Mouse (Mus musculus): ENCODE data around the gene Zfp423. TPM values are rescaled to one million over a fixed set of nuclear protein-coding genes. Genes with fewer than 3 reads are reported as not detected.

Zfp423 gene
- polyA plus RNA-seq, 1 experiment: not detected

GRCm38 (mm10) chr8:87811399-87812068 is 147.9 kb downstream of the Zfp423 start:
- no peaks in the 10 kb centered on the region for H3K4me1 ChIP-seq (ENCODE audit: control insufficient read depth)
- H3K4me3 ChIP-seq (replicated peaks): no peak overlapping the region
- peaks cover 4% of the 10 kb centered on the region; the same call in 1 of the 2 replicates for H3K9me3 ChIP-seq (ENCODE audit: control insufficient read depth, low read length)
- no peaks in the 10 kb centered on the region for H3K27me3 ChIP-seq (ENCODE audit: control insufficient read depth)
- H3K36me3 ChIP-seq (ENCODE audit: control insufficient read depth): no peaks in the 10 kb centered on the region
- TF ChIP-seq TAL1 (IDR thresholded peaks at IDR 0.05; ENCODE audit: low read length) (no peak), GATA1 (IDR thresholded peaks at IDR 0.05; ENCODE audit: low read length) (no peak)

- Histone ChIP-seq H3K9me3 (ENCODE audit: control insufficient read depth, low read length) (peaks cover 4% of the 10 kb centered on the region; the same call in 1 of the 2 replicates), H3K27me3 (ENCODE audit: control insufficient read depth) (no peaks in the 10 kb centered on the region), H3K4me3 (replicated peaks) (no peak overlapping the region), H3K4me1 (ENCODE audit: control insufficient read depth) (no peaks in the 10 kb centered on the region), H3K36me3 (ENCODE audit: control insufficient read depth) (no peaks in the 10 kb centered on the region)
- TF ChIP-seq TAL1 (IDR thresholded peaks at IDR 0.05; ENCODE audit: low read length): no peak
- no peak for TF ChIP-seq GATA1 (IDR thresholded peaks at IDR 0.05; ENCODE audit: low read length)
These were observed 148.6 kb downstream of the Zfp423 start for GRCm38 (mm10) chr8:87810771-87811170.

DNA sequence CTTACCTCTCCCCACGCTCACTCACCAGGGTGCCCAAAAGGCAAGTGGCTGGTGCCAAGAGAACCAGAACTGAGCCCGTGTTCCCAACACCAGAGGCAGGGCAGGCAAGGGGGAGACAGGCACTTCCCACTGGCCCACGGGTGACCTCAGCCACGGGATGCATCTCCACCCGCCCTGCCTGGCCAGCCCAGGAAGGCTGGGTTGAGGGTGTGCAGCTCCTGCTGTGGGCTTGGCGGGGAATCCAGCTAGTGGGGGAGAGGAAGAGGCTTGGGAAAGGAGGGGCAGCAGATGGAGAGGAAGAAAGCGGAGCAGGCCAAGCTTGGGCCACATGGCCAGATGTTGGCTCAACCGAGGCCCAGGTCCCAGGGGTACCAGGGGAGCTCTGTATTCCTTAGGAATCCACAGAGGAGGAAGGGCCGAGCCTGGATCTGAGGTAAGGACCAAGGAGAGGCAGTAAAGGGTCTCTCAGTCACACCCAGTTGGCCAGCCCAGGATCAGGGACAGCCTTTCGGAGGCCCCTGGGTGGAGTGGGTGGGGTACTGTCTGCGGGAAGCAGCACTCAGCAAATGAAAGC is 155.0 kb downstream of the Zfp423 start:
- H3K27me3 ChIP-seq (ENCODE audit: control insufficient read depth): no peaks in the 10 kb centered on the region
- H3K36me3 ChIP-seq (ENCODE audit: control insufficient read depth): no peaks in the 10 kb centered on the region
- H3K9me3 ChIP-seq (ENCODE audit: control insufficient read depth, low read length): no peaks in the 10 kb centered on the region
- no peak overlapping the region for H3K4me3 ChIP-seq (replicated peaks)
- H3K4me1 ChIP-seq (ENCODE audit: control insufficient read depth): no peaks in the 10 kb centered on the region
- no peak for TF ChIP-seq GATA1 (IDR thresholded peaks at IDR 0.05; ENCODE audit: low read length)
- no peak for TF ChIP-seq TAL1 (IDR thresholded peaks at IDR 0.05; ENCODE audit: low read length)

DNA sequence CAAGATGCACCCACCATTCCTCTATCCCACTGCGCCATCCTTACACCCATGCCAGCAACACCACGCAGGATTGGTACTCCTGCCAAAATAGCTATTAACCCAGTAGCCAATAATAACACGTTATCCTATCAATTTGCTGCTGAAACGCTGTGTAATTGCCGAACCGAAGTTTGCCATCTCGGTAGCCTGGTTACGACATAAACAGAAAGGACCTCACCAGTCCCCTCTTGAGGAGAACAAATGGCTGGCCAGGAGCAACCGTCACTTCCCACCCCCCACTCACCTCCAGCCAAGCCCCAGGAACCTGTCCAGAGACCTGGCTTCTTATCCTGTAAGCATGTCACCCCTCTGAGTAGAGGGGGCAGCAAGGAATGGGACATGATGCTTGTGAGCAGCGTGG is 156.0 kb downstream of the Zfp423 start:
- Histone ChIP-seq H3K9me3 (ENCODE audit: control insufficient read depth, low read length) (no peaks in the 10 kb centered on the region), H3K4me1 (ENCODE audit: control insufficient read depth) (no peaks in the 10 kb centered on the region), H3K4me3 (replicated peaks) (no peak overlapping the region), H3K36me3 (ENCODE audit: control insufficient read depth) (no peaks in the 10 kb centered on the region), H3K27me3 (ENCODE audit: control insufficient read depth) (no peaks in the 10 kb centered on the region)
- no peak for TF ChIP-seq TAL1 (IDR thresholded peaks at IDR 0.05; ENCODE audit: low read length)
- TF ChIP-seq GATA1 (IDR thresholded peaks at IDR 0.05; ENCODE audit: low read length): no peak

- TF ChIP-seq TAL1 (IDR thresholded peaks at IDR 0.05; ENCODE audit: low read length): no peak
- TF ChIP-seq GATA1 (IDR thresholded peaks at IDR 0.05; ENCODE audit: low read length): no peak
- Histone ChIP-seq H3K9me3 (ENCODE audit: control insufficient read depth, low read length) (no peaks in the 10 kb centered on the region), H3K4me1 (ENCODE audit: control insufficient read depth) (no peaks in the 10 kb centered on the region), H3K27me3 (ENCODE audit: control insufficient read depth) (no peaks in the 10 kb centered on the region), H3K36me3 (ENCODE audit: control insufficient read depth) (no peaks in the 10 kb centered on the region), H3K4me3 (replicated peaks) (no peak overlapping the region)
These were observed 156.8 kb downstream of the Zfp423 start for GRCm38 (mm10) chr8:87802571-87802970.

DNA sequence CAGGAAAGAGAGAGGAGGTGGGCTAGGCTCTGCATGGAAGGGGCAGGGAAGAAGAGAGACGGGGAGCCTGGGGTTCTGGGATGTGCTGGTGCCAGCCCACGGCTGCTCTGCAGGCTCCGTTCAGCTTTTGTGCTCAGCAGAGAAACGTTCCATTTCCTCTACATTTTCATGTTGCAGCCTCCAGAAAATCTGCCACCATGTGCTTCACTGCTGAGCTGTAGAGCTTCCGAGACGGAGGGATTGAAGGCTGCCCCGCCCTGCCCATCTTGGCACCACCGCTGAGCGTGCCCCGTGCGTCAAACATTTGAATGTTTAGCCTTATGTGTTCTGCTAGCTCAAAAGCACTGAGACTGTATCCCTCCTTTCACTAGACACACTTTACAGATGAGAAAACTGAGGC is 159.3 kb downstream of the Zfp423 start:
- Histone ChIP-seq H3K27me3 (ENCODE audit: control insufficient read depth) (no peaks in the 10 kb centered on the region), H3K36me3 (ENCODE audit: control insufficient read depth) (no peaks in the 10 kb centered on the region), H3K4me1 (ENCODE audit: control insufficient read depth) (no peaks in the 10 kb centered on the region), H3K4me3 (replicated peaks) (no peak overlapping the region), H3K9me3 (ENCODE audit: control insufficient read depth, low read length) (no peaks in the 10 kb centered on the region)
- no peak for TF ChIP-seq TAL1 (IDR thresholded peaks at IDR 0.05; ENCODE audit: low read length)
- no peak for TF ChIP-seq GATA1 (IDR thresholded peaks at IDR 0.05; ENCODE audit: low read length)

DNA sequence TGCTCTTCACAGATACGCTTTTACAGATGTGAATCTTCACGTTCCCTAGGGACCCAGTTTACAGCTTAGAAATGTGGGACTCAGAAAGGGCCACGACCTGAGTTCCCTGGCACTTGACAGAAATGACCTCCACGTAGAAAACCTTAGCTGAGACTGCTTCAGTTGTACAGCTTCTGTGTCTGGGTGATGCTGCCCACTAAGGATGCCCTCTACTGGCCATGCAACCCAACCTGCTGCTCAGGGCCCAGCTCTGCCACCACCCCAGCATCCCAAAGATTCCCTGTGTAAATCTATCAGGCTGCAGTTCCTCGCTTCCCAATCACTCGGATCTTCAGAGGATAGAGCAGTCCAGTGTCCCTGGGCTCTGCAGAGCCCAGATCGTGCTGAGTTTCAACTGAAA is 163.2 kb downstream of the Zfp423 start:
- Histone ChIP-seq H3K4me1 (ENCODE audit: control insufficient read depth) (no peaks in the 10 kb centered on the region), H3K36me3 (ENCODE audit: control insufficient read depth) (no peaks in the 10 kb centered on the region), H3K9me3 (ENCODE audit: control insufficient read depth, low read length) (no peaks in the 10 kb centered on the region), H3K4me3 (replicated peaks) (no peak overlapping the region), H3K27me3 (ENCODE audit: control insufficient read depth) (no peaks in the 10 kb centered on the region)
- no peak for TF ChIP-seq TAL1 (IDR thresholded peaks at IDR 0.05; ENCODE audit: low read length)
- TF ChIP-seq GATA1 (IDR thresholded peaks at IDR 0.05; ENCODE audit: low read length): no peak

DNA sequence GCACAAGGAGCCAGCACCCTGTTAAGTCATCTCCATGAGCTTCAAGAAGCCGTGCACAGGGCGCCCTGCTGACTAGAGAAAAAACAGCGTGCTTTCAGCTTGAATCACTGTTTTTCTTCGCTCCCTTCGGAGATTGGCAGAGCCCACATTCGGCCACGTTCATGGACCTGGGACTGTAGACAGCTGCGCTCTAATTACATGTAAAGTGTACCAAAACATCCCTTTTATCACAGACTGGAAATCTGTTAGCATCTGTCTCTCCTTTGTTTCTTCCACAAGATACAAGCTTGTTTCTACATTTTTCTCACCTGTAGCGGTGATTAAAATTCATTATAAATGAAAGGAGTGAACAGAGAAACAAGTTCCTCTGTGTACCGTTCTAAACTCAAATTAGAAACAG is 164.8 kb downstream of the Zfp423 start:
- H3K36me3 ChIP-seq (ENCODE audit: control insufficient read depth): no peaks in the 10 kb centered on the region
- H3K27me3 ChIP-seq (ENCODE audit: control insufficient read depth): no peaks in the 10 kb centered on the region
- no peaks in the 10 kb centered on the region for H3K4me1 ChIP-seq (ENCODE audit: control insufficient read depth)
- no peaks in the 10 kb centered on the region for H3K9me3 ChIP-seq (ENCODE audit: control insufficient read depth, low read length)
- H3K4me3 ChIP-seq (replicated peaks): no peak overlapping the region
- no peak for TF ChIP-seq GATA1 (IDR thresholded peaks at IDR 0.05; ENCODE audit: low read length)
- no peak for TF ChIP-seq TAL1 (IDR thresholded peaks at IDR 0.05; ENCODE audit: low read length)

DNA sequence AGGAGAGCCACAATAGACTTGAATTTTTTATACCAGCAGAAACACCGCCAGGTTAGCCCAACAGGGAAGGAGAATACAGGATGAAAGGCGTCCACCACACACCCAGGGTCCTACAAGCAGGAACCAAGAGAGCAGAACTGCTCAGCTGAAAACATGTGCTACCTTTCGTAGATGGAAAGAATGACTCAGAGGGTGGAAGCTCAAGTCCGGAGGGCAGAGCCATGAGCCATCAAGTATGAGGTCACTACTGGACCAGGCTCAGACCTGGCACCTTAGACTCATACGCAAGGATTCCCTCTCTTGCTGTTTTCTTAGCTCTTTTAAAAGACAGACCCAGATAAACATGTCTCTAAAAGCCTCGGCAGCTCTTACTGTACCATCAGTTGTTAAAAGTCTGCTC is 168.3 kb downstream of the Zfp423 start:
- H3K4me1 ChIP-seq (ENCODE audit: control insufficient read depth): no peaks in the 10 kb centered on the region
- no peaks in the 10 kb centered on the region for H3K36me3 ChIP-seq (ENCODE audit: control insufficient read depth)
- TF ChIP-seq GATA1 (IDR thresholded peaks at IDR 0.05; ENCODE audit: low read length): no peak
- no peak for TF ChIP-seq TAL1 (IDR thresholded peaks at IDR 0.05; ENCODE audit: low read length)
- H3K4me3 ChIP-seq (replicated peaks): no peak overlapping the region
- H3K9me3 ChIP-seq (ENCODE audit: control insufficient read depth, low read length): no peaks in the 10 kb centered on the region
- H3K27me3 ChIP-seq (ENCODE audit: control insufficient read depth): no peaks in the 10 kb centered on the region
